Mouse (Mus musculus) heart, postnatal 4 days (tissue): ENCODE results near the gene Pdlim4. TPM values are rescaled to one million over a fixed set of nuclear protein-coding genes. Genes with fewer than 3 reads are reported as not detected.
A peak's percentile ranks its signal among the peaks of the same experiment; 100 is the strongest.

Experiments
- DNase-seq: peaks from one replicate; pipeline ENCODE4 v3.0.0; 2021
- total RNA-seq, 2 experiments: library from RNA; stranded (reverse); gene quantifications; 2 replicates each; pipeline ENCODE4 v1.2.3; 2021

Gene Pdlim4
- total RNA-seq, 2 experiments from 2014 or later = 25.4 to 26.8 TPM

GRCm38 (mm10) chr11:54091726-54092125 lies 22.9 kb upstream of the Pdlim4 start:
- no peak for DNase-seq

GRCm38 (mm10) chr11:54090091-54090879 lies 21.5 kb upstream of the Pdlim4 start:
- DNase-seq = no peak

GRCm38 (mm10) chr11:54088947-54089317 lies 20.1 kb upstream of the Pdlim4 start:
- DNase-seq = peak; percentile 90

GRCm38 (mm10) chr11:54088253-54088946 lies 19.6 kb upstream of the Pdlim4 start:
- DNase-seq = no peak

GRCm38 (mm10) chr11:54085816-54086215 lies 17.0 kb upstream of the Pdlim4 start:
- no peak for DNase-seq

GRCm38 (mm10) chr11:54084976-54085375 lies 16.2 kb upstream of the Pdlim4 start:
- DNase-seq = no peak

- DNase-seq = no peak
These were observed 13.9 kb upstream of the Pdlim4 start for GRCm38 (mm10) chr11:54082725-54083124.

- DNase-seq = no peak
These were observed 11.6 kb upstream of the Pdlim4 start for GRCm38 (mm10) chr11:54080435-54080834.

GRCm38 (mm10) chr11:54076101-54076500 lies 7.3 kb upstream of the Pdlim4 start:
- no peak for DNase-seq

GRCm38 (mm10) chr11:54075353-54075752 lies 6.5 kb upstream of the Pdlim4 start:
- DNase-seq = no peak

GRCm38 (mm10) chr11:54073291-54073690 lies 4.5 kb upstream of the Pdlim4 start:
- no peak for DNase-seq

GRCm38 (mm10) chr11:54071726-54072445 lies 3.1 kb upstream of the Pdlim4 start:
- peak; percentile 53 for DNase-seq

GRCm38 (mm10) chr11:54067996-54068519 lies 756 bp downstream of the Pdlim4 start:
- DNase-seq = no peak

GRCm38 (mm10) chr11:54067318-54067995 lies 1.4 kb downstream of the Pdlim4 start:
- peak; percentile 66 for DNase-seq

GRCm38 (mm10) chr11:54066400-54066799 lies 2.4 kb downstream of the Pdlim4 start:
- no peak for DNase-seq

- DNase-seq = no peak
These were observed 3.0 kb downstream of the Pdlim4 start for GRCm38 (mm10) chr11:54065915-54066178.

- no peak for DNase-seq
These were observed 3.5 kb downstream of the Pdlim4 start for GRCm38 (mm10) chr11:54065106-54065914.

- DNase-seq = no peak
These were observed 4.3 kb downstream of the Pdlim4 start for GRCm38 (mm10) chr11:54064412-54064978.

GRCm38 (mm10) chr11:54063472-54063775 lies 5.4 kb downstream of the Pdlim4 start:
- no peak for DNase-seq

GRCm38 (mm10) chr11:54062753-54063471 lies 5.9 kb downstream of the Pdlim4 start:
- DNase-seq = no peak
